Mouse (Mus musculus) macrophage (primary cell): ENCODE data around the gene Zfp526. TPM values are rescaled to one million over a fixed set of nuclear protein-coding genes. Genes with fewer than 3 reads are reported as not detected.
"Not testable (repeated sequence)": the region's sequence is repeated elsewhere in the genome, so short reads cannot be mapped to it uniquely, and the experiment has no call there.

Source experiments
- H3K27ac ChIP-seq: fragments of 350-480 bp; formaldehyde crosslinking; 2 replicates; pipeline ENCODE4 v1.9.0; 2021
- H3K36me3 ChIP-seq: fragments of 350-480 bp; formaldehyde crosslinking; 2 replicates; pipeline ENCODE4 v1.9.0; 2021; ENCODE audit errors: inconsistent target
- H3K4me3 ChIP-seq: fragments of 350-480 bp; formaldehyde crosslinking; 2 replicates; pipeline ENCODE4 v1.9.0; 2021; ENCODE audit errors: inconsistent target
- H3K79me2 ChIP-seq: fragments of 350-480 bp; formaldehyde crosslinking; 2 replicates; pipeline ENCODE4 v1.9.0; 2021; ENCODE audit errors: inconsistent target
- WGBS: methylation state at CpG from one replicate; pipeline ENCODE4 v1.1.7; 2026; ENCODE audit warnings: inconsistent platforms; ENCODE audit not compliant: missing documents; 5-methylcytosine and 5-hydroxymethylcytosine counted together
- polyA plus RNA-seq: library from polyadenylated mRNA; stranded (reverse); fragments of 250-400 nt; gene quantifications from 3 replicates; pipeline ENCODE4 v1.2.4, GENCODE M21; 2018; ENCODE audit warnings: inconsistent platforms

The Zfp526 gene
- polyA plus RNA-seq, 1 experiment from 2014 or later: 4.1 TPM

DNA sequence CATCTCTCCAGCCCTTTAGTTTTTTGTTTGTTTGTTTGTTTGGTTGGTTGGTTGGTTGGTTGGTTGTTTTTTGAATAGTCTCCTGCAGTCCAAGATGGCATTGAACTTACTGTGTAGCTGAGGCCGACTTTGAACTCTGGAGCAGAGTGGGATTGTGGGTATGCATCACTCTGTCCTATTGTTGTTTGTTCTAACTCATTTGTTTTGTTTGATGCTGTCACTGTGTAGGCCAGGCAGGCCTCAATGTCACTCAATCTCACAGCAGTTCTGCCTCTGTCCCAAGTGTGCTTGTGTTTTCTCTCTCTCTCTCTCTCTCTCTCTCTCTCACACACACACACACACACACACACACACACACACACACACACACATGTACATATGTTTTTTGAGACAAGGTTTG is 40.7 kb downstream of the Zfp526 start:
- H3K27ac ChIP-seq: no peak overlapping the region
- 100% methylated on average over 1 of the region's 1 CpGs for whole genome bisulfite sequencing
- H3K4me3 ChIP-seq: no peak overlapping the region
- no peaks in the 10 kb centered on the region for H3K79me2 ChIP-seq
- no peaks in the 10 kb centered on the region for H3K36me3 ChIP-seq

GRCm38 (mm10) chr7:25263968-25264870 is 43.0 kb downstream of the Zfp526 start:
- H3K4me3 ChIP-seq: no peak overlapping the region
- no peak overlapping the region for H3K27ac ChIP-seq
- H3K36me3 ChIP-seq: no peaks in the 10 kb centered on the region
- peaks cover 9% of the 10 kb centered on the region for H3K79me2 ChIP-seq
- 87% methylated on average over 17 of the region's 17 CpGs for WGBS

- H3K27ac ChIP-seq, H3K4me3 ChIP-seq, H3K36me3 ChIP-seq: not testable (repeated sequence)
- 69% methylated on average over 4 of the region's 5 CpGs for WGBS
- H3K79me2 ChIP-seq: peaks cover 22% of the 10 kb centered on the region
Measured at GRCm38 (mm10) chr7:25265743-25266142, 44.5 kb downstream of the Zfp526 start.

- H3K79me2 ChIP-seq: peaks cover 29% of the 10 kb centered on the region
- no peaks in the 10 kb centered on the region for H3K36me3 ChIP-seq
- H3K27ac ChIP-seq: no peak overlapping the region
- 95% methylated on average over 8 of the region's 8 CpGs for WGBS
- no peak overlapping the region for H3K4me3 ChIP-seq
Measured at GRCm38 (mm10) chr7:25266180-25266962, 45.1 kb downstream of the Zfp526 start.

GRCm38 (mm10) chr7:25267301-25267750 is 46.1 kb downstream of the Zfp526 start, which contains the start of gene Cic:
TSS of gene Cic (plus strand) at chr7:25267704.
- Histone ChIP-seq H3K36me3 (no peaks in the 10 kb centered on the region), H3K4me3 (peak within 1 kb of the TSS; percentile 77), H3K79me2 (peaks cover 35% of the 10 kb centered on the region), H3K27ac (peak within 1 kb of the TSS; percentile 92)
- WGBS: 2% methylated on average over 29 of the region's 29 CpGs

- Histone ChIP-seq H3K4me3 (peak overlapping the region; percentile 77), H3K27ac (peak overlapping the region; percentile 92), H3K79me2 (peaks cover 38% of the 10 kb centered on the region), H3K36me3 (no peaks in the 10 kb centered on the region)
- WGBS: under 1% methylated on average over 32 of the region's 33 CpGs
Measured at GRCm38 (mm10) chr7:25267751-25268463, 46.7 kb downstream of the Zfp526 start.

- 0% methylated on average over 7 of the region's 7 CpGs for WGBS
- Histone ChIP-seq H3K79me2 (peaks cover 41% of the 10 kb centered on the region), H3K27ac (peak overlapping the region; percentile 80), H3K36me3 (no peaks in the 10 kb centered on the region), H3K4me3 (peak overlapping the region; percentile 77)
Measured at GRCm38 (mm10) chr7:25268588-25268987, 47.4 kb downstream of the Zfp526 start.

GRCm38 (mm10) chr7:25269029-25269428 is 47.8 kb downstream of the Zfp526 start:
- H3K27ac ChIP-seq: peak overlapping the region; percentile 80
- 0% methylated on average over 4 of the region's 4 CpGs for WGBS
- H3K4me3 ChIP-seq: peak overlapping the region; percentile 77
- no peaks in the 10 kb centered on the region for H3K36me3 ChIP-seq
- peaks cover 45% of the 10 kb centered on the region for H3K79me2 ChIP-seq

DNA sequence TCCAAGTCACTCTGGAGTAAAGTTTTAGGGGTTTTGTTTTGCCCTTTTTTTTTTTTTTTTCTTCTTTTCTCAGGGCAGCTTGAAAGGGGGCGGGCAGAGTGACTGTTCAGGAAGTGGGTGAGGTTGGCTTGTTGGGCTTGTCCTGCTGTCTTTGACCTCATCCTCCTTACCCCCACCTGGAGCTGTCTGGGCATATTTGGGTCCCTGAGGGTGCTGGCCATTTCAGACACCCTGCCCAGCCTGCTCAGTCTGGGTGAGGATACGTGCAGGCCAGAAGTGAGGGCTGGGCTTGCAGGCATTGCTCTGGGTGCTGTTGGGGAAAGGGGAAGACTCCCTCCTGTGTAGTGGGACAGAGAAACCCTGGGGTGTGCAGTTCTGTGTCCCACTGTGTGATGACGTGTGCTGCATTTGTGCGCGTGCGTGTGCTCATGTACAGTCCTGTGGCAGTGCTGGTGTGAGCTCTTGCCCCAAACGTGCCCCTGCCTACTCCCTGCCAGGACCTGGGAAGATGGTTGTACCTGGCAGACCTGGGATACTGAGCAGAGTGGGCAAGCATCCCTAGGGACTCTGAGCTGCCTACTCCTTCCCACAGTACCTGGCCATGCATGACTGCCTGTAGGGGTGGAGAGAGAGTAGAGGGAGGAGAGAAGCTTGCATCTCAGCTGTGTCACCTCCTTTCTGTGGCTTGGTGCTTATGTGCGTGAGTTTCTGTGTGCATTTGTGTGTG is 48.5 kb downstream of the Zfp526 start:
- H3K4me3 ChIP-seq: peak overlapping the region; percentile 77
- H3K36me3 ChIP-seq: no peaks in the 10 kb centered on the region
- 22% methylated on average over 7 of the region's 8 CpGs for WGBS
- H3K79me2 ChIP-seq: peaks cover 52% of the 10 kb centered on the region
- peak overlapping the region; percentile 80 for H3K27ac ChIP-seq

DNA sequence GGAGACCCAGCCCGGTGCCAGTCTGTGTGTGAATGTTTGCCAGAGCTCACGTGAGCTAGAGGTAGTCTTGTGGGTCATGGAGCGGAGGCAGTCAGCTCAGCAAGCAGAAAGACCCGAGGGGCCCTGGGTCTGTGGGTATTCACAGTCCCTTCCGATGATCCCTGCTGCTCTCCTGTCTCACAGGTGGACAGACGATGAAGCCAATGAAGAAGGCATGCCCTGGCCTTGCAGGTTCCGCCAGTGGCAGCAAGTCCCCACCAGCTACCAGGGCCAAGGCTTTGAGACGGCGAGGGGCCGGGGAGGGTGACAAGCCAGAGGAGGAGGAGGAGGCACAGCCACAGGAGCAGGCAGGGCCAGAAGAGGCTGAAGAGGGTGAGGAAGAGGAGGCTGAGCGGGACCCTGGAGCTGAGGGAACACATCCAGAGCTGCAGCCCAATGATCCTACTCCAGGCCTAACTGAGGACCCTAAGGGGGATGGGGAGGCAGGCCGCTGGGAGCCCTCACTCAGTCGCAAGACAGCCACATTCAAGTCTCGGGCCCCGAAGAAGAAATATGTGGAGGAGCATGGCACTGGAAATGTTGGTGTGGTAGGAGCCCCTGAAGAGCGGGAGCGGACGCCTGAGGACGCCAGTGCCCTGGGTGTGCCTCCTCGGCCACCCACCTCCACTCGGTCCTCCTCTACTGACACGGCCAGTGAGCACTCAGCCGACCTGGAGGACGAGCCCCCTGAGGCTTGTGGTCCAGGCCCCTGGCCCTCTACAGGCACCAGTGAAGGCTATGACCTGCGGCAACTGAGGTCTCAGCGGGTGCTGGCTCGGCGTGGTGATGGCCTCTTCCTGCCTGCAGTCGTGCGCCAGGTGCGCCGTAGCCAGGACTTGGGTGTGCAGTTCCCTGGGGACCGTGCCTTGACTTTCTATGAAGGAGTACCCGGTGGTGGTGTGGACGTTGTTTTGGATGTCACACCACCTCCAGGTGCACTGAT is 49.7 kb downstream of the Zfp526 start:
- Histone ChIP-seq H3K27ac (peak overlapping the region; percentile 80; the same call in 1 of the 2 replicates), H3K4me3 (no peak overlapping the region), H3K36me3 (no peaks in the 10 kb centered on the region), H3K79me2 (peaks cover 65% of the 10 kb centered on the region)
- 94% methylated on average over 34 of the region's 35 CpGs for WGBS

- Histone ChIP-seq H3K4me3 (no peak overlapping the region), H3K79me2 (peaks cover 70% of the 10 kb centered on the region), H3K27ac (no peak overlapping the region), H3K36me3 (no peaks in the 10 kb centered on the region)
- 96% methylated on average over 30 of the region's 30 CpGs for WGBS
Measured at GRCm38 (mm10) chr7:25271651-25272444, 50.6 kb downstream of the Zfp526 start.

GRCm38 (mm10) chr7:25272445-25273258 is 51.4 kb downstream of the Zfp526 start:
- Histone ChIP-seq H3K79me2 (peaks cover 76% of the 10 kb centered on the region), H3K27ac (no peak overlapping the region), H3K36me3 (no peaks in the 10 kb centered on the region), H3K4me3 (no peak overlapping the region)
- 96% methylated on average over 31 of the region's 38 CpGs for WGBS
